Mouse (Mus musculus) brain, adult 2 months (tissue): ENCODE measurements at regions not wholly inside any gene's neighbourhood (a gene's known extent, or its start where the extent isn't known, plus 50 kb on each side); places are given as distances from the start of the nearest gene placed in this dataset.

Experiments
- DNase-seq: peaks from one replicate; pipeline ENCODE4 v3.0.0; 2011; ENCODE audit warnings: low read depth, low spot score

- no peak for DNase-seq
Observed at GRCm38 (mm10) chr4:55475409-55475808, 56.9 kb downstream of the Klf4 start.

GRCm38 (mm10) chr4:55474044-55474788 lies 58.0 kb downstream of the Klf4 start:
- no peak for DNase-seq

GRCm38 (mm10) chr4:55472649-55473048 lies 59.6 kb downstream of the Klf4 start:
- no peak for DNase-seq

GRCm38 (mm10) chr4:55470779-55471663 lies 61.2 kb downstream of the Klf4 start:
- DNase-seq = no peak

GRCm38 (mm10) chr4:55464192-55464591 lies 68.1 kb downstream of the Klf4 start:
- DNase-seq = no peak

GRCm38 (mm10) chr4:55461927-55462326 lies 70.3 kb downstream of the Klf4 start:
- no peak for DNase-seq

- DNase-seq = no peak
Observed at GRCm38 (mm10) chr4:55453902-55454301, 78.4 kb downstream of the Klf4 start.

GRCm38 (mm10) chr4:55452546-55452945 lies 79.7 kb downstream of the Klf4 start:
- no peak for DNase-seq

GRCm38 (mm10) chr4:55451711-55452110 lies 80.6 kb downstream of the Klf4 start:
- DNase-seq = no peak

GRCm38 (mm10) chr4:55451026-55451425 lies 81.2 kb downstream of the Klf4 start:
- DNase-seq = no peak

- DNase-seq = peak; percentile 28
Observed at GRCm38 (mm10) chr4:55443489-55443888, 88.8 kb downstream of the Klf4 start.

GRCm38 (mm10) chr4:55442098-55442497 lies 90.2 kb downstream of the Klf4 start:
- DNase-seq = no peak
